Comparison of ENCODE assay signal across 25 mouse cellular contexts in genomic region chr17:64789175-64789574, GRCm38 (mm10). TPM values are rescaled to one million over a fixed set of nuclear protein-coding genes. Genes with fewer than 3 reads are reported as not detected.
DNase-seq lines count a peak whose midpoint lies in the region; ATAC-seq and TF ChIP-seq lines count a peak whose summit lies in the region.
"Had no signal": no experiment of that assay in that cellular context is flagged by ENCODE, and none has a peak within 500 bp of the region (broad histone marks: within the 10 kb centered on the region; RNA-seq: fewer than 3 reads in every experiment).

No protein-coding gene starts in this region.

- H3K27me3 ChIP-seq in heart, embryonic 10.5 days (ENCODE audit: insufficient read depth, poor library complexity, severe bottlenecking): 0 out of 2 replicates have a peak, but pooled peaks cover 10% of the 10 kb centered on the region
- no peaks in the 10 kb centered on the region for H3K27me3 ChIP-seq in heart, postnatal 0 days (ENCODE audit: control insufficient read depth, insufficient read depth, low read length)
- H3K27me3 ChIP-seq in heart, embryonic 11.5 days (ENCODE audit: control insufficient read depth, insufficient read depth, low read length): no peaks in the 10 kb centered on the region; the same call in 1 of the 2 replicates
- H3K27me3 ChIP-seq in lung, embryonic 16.5 days (ENCODE audit: control insufficient read depth, insufficient read depth, low read depth, low read length): no peaks in the 10 kb centered on the region
- H3K27me3 ChIP-seq: embryonic facial prominence, embryonic 12.5 days; forebrain, embryonic 15.5 days; heart, embryonic 15.5 days; hindbrain, embryonic 13.5 days; intestine, embryonic 15.5 days had no signal

- no peaks in the 10 kb centered on the region for H3K9me3 ChIP-seq in heart, embryonic 10.5 days
- H3K9me3 ChIP-seq in heart, postnatal 0 days (replicated peaks; ENCODE audit: control insufficient read depth, low read length): no peaks in the 10 kb centered on the region
- H3K9me3 ChIP-seq in heart, embryonic 11.5 days (replicated peaks; ENCODE audit: control insufficient read depth, low read length): no peaks in the 10 kb centered on the region
- no peaks in the 10 kb centered on the region for H3K9me3 ChIP-seq in lung, embryonic 16.5 days (ENCODE audit: control insufficient read depth, low read length)
- H3K9me3 ChIP-seq: embryonic facial prominence, embryonic 12.5 days; forebrain, embryonic 15.5 days; heart, embryonic 15.5 days; hindbrain, embryonic 13.5 days; intestine, embryonic 15.5 days had no signal

- H3K27ac ChIP-seq in heart, embryonic 10.5 days: no peak overlapping the region
- H3K27ac ChIP-seq in heart, postnatal 0 days (ENCODE audit: low read depth): no peak overlapping the region
- no peak overlapping the region for H3K27ac ChIP-seq in heart, embryonic 11.5 days (ENCODE audit: low read depth, low read length)
- H3K27ac ChIP-seq in lung, embryonic 16.5 days (ENCODE audit: low read length): no peak overlapping the region
- H3K27ac ChIP-seq: embryonic facial prominence, embryonic 12.5 days; forebrain, embryonic 15.5 days; heart, embryonic 15.5 days; hindbrain, embryonic 13.5 days; intestine, embryonic 15.5 days had no signal

- no peak overlapping the region for H3K9ac ChIP-seq in heart, postnatal 0 days (replicated peaks; ENCODE audit: low read depth, low read length)
- H3K9ac ChIP-seq in heart, embryonic 11.5 days (ENCODE audit: low read depth, low read length): no peak overlapping the region
- H3K9ac ChIP-seq in lung, embryonic 16.5 days (ENCODE audit: low read length): no peak overlapping the region
- H3K9ac ChIP-seq: embryonic facial prominence, embryonic 12.5 days; forebrain, embryonic 15.5 days; heart, embryonic 15.5 days; hindbrain, embryonic 13.5 days; intestine, embryonic 15.5 days had no signal

- H3K4me3 ChIP-seq in heart, embryonic 10.5 days: no peak overlapping the region
- H3K4me3 ChIP-seq in heart, postnatal 0 days (ENCODE audit: low read depth, low read length): no peak overlapping the region
- no peak overlapping the region for H3K4me3 ChIP-seq in heart, embryonic 11.5 days (ENCODE audit: low read depth, low read length)
- H3K4me3 ChIP-seq in lung, embryonic 16.5 days (ENCODE audit: low read length): no peak overlapping the region
- H3K4me3 ChIP-seq: embryonic facial prominence, embryonic 12.5 days; forebrain, embryonic 15.5 days; heart, embryonic 15.5 days; hindbrain, embryonic 13.5 days; intestine, embryonic 15.5 days had no signal

- TF ChIP-seq EP300 in heart, postnatal 0 days (IDR thresholded peaks at IDR 0.05; ENCODE audit: low read depth): no peak

- DNase-seq in heart, embryonic 10.5 days (ENCODE audit: low spot score): peak; percentile 74
- no peak for DNase-seq in heart, postnatal 14 days
- peak; percentile 54 for DNase-seq in heart, postnatal 0 days (ENCODE audit: low spot score)
- DNase-seq in lung, postnatal 36 days: peak; percentile 59
- DNase-seq in ovary, postnatal 36 days (ENCODE audit: low spot score): no peak
- DNase-seq: adrenal gland, postnatal 14 days; cerebellum, adult 11-12 months; cerebellum, postnatal 25 days; gastrocnemius, postnatal 14 days had no signal

- TF ChIP-seq CTCF in heart, postnatal 0 days (IDR thresholded peaks at IDR 0.05; ENCODE audit: low read depth): no peak

- WGBS in heart, embryonic 10.5 days: 24% methylated on average over 3 of the region's 3 CpGs
- 11% methylated on average over 3 of the region's 3 CpGs for WGBS in heart, postnatal 0 days
- 36% methylated on average over 3 of the region's 3 CpGs for WGBS in heart, embryonic 11.5 days (ENCODE audit: insufficient replicate concordance)
- 17% methylated on average over 3 of the region's 3 CpGs for WGBS in lung, embryonic 16.5 days

- peak; percentile 77 for ATAC-seq in heart, postnatal 0 days (ENCODE audit: insufficient read depth, low read depth)
- ATAC-seq in heart, embryonic 11.5 days (replicated peaks; ENCODE audit: insufficient number of reproducible peaks, low FRiP score, low TSS enrichment): no peak
- ATAC-seq in lung, embryonic 16.5 days (ENCODE audit: low read depth): peak; percentile 72
- ATAC-seq: activated CD4-positive, CD25-positive, alpha-beta regulatory T cell, adult 4 months; forebrain, embryonic 15.5 days; intestine, embryonic 15.5 days; Patski had no signal

- H3K4me2 ChIP-seq in heart, postnatal 0 days (ENCODE audit: low read depth, low read length): no peak overlapping the region
- H3K4me2 ChIP-seq in heart, embryonic 11.5 days: no peak overlapping the region
- no peak overlapping the region for H3K4me2 ChIP-seq in lung, embryonic 16.5 days (ENCODE audit: low read depth, low read length)
- H3K4me2 ChIP-seq: embryonic facial prominence, embryonic 12.5 days; forebrain, embryonic 15.5 days; heart, embryonic 15.5 days; hindbrain, embryonic 13.5 days; intestine, embryonic 15.5 days had no signal

- no peaks in the 10 kb centered on the region for H3K36me3 ChIP-seq in heart, embryonic 10.5 days
- no peaks in the 10 kb centered on the region for H3K36me3 ChIP-seq in heart, postnatal 0 days (replicated peaks; ENCODE audit: control insufficient read depth, insufficient read depth, low read length)
- no peaks in the 10 kb centered on the region for H3K36me3 ChIP-seq in heart, embryonic 11.5 days (ENCODE audit: control insufficient read depth, insufficient read depth, low read length)
- H3K36me3 ChIP-seq in lung, embryonic 16.5 days (ENCODE audit: control insufficient read depth, insufficient read depth, low read length): no peaks in the 10 kb centered on the region
- H3K36me3 ChIP-seq: embryonic facial prominence, embryonic 12.5 days; forebrain, embryonic 15.5 days; heart, embryonic 15.5 days; hindbrain, embryonic 13.5 days; intestine, embryonic 15.5 days had no signal

- H3K4me1 ChIP-seq in heart, embryonic 10.5 days: peaks cover 24% of the 10 kb centered on the region; the same call in 1 of the 2 replicates
- H3K4me1 ChIP-seq in heart, postnatal 0 days (ENCODE audit: control insufficient read depth, insufficient read depth): no peaks in the 10 kb centered on the region
- H3K4me1 ChIP-seq in heart, embryonic 11.5 days (ENCODE audit: control insufficient read depth, insufficient read depth, low read length): peaks cover 5% of the 10 kb centered on the region; the same call in 1 of the 2 replicates
- peaks cover 6% of the 10 kb centered on the region for H3K4me1 ChIP-seq in lung, embryonic 16.5 days (replicated peaks; ENCODE audit: control insufficient read depth, insufficient read depth, low read length)
- H3K4me1 ChIP-seq: embryonic facial prominence, embryonic 12.5 days; forebrain, embryonic 15.5 days; hindbrain, embryonic 13.5 days; intestine, embryonic 15.5 days had no signal

- intact Hi-C loops in heart, postnatal 14 days (cut with DNase I): no loop called here

RNA-seq across cellular contexts. Expression of gene 4930583I09Rik, which starts 46.7 kb away (rescaled TPM):
- not detected in 2 replicates for polyA plus RNA-seq in heart, embryonic 10.5 days (2016; fragmentation: Nextera tagmentation; extraction: Ambion mirVana)
- not detected for total RNA-seq in heart, postnatal 14 days (2021)
- not detected in 2 replicates for total RNA-seq in heart, postnatal 0 days (2014; rRNA removed; ENCODE audit: low replicate concordance)
- not detected in 2 replicates for polyA plus RNA-seq in heart, postnatal 0 days (2015; fragmentation: Nextera tagmentation; extraction: Ambion mirVana)
- polyA plus RNA-seq in heart, embryonic 11.5 days (2014; fragmentation: Nextera tagmentation; extraction: Ambion mirVana): not detected in 2 replicates
- polyA plus RNA-seq in lung, embryonic 16.5 days (2015; fragmentation: Nextera tagmentation; extraction: Ambion mirVana): not detected in 2 replicates
- total RNA-seq: adrenal gland, adult 18-20 months; adrenal gland, postnatal 14 days; gastrocnemius, adult 18-20 months; gastrocnemius, postnatal 14 days; hematopoietic stem cell, adult 5-6 weeks had no signal
- polyA plus RNA-seq: activated CD4-positive, CD25-positive, alpha-beta regulatory T cell, adult 4 months; C2C12; cortical plate, adult 2 months; embryonic facial prominence, embryonic 12.5 days; forebrain, embryonic 11.5 days; forebrain, embryonic 15.5 days; gonadal fat pad, adult 2 months; heart, embryonic 15.5 days; hindbrain, embryonic 13.5 days; intestine, embryonic 15.5 days; Patski had no signal

Comparison
In these comparisons a context has a peak if more than half of its experiments do, and no peak if none do; other contexts are left out.
1. DNase-seq: peak in heart, embryonic 10.5 days (single experiment), heart, postnatal 0 days (single experiment) and lung, postnatal 36 days (single experiment); none in heart, postnatal 14 days (0 of 2) and ovary, postnatal 36 days (single experiment).